Mouse (Mus musculus) liver, postnatal 0 days (tissue): ENCODE measurements around the gene Cdk19. TPM values are rescaled to one million over a fixed set of nuclear protein-coding genes. Genes with fewer than 3 reads are reported as not detected.

Source experiments
- ATAC-seq: fragments of 200-750 bp; cut with Nextera tagmentation; 2 replicates; pipeline ENCODE4 v1.8.0; 2017; ENCODE audit warnings: mild to moderate bottlenecking, moderate library complexity
- DNase-seq: peaks from one replicate; pipeline ENCODE4 v3.0.0-alpha.2; 2016
- H3K27ac ChIP-seq: fragments of 300-500 bp; sonication (generic); 2 replicates; pipeline ENCODE4 v1.5.1; 2014; ENCODE audit warnings: antibody characterized with exemption, moderate library complexity, mild to moderate bottlenecking, low read depth
- H3K27me3 ChIP-seq: fragments of 300-500 bp; sonication (generic); 2 replicates; pipeline ENCODE4 v1.6.1; 2014; ENCODE audit warnings: low read length, control low read depth, mixed read lengths; ENCODE audit not compliant: insufficient read depth
- H3K36me3 ChIP-seq: fragments of 300-500 bp; sonication (generic); replicated peaks from 2 replicates; pipeline ENCODE4 v1.6.1; 2014; ENCODE audit warnings: mild to moderate bottlenecking, control low read depth, low read length, moderate library complexity, mixed read lengths; ENCODE audit not compliant: insufficient read depth
- H3K4me1 ChIP-seq: fragments of 300-500 bp; sonication (generic); 2 replicates; pipeline ENCODE4 v1.6.1; 2014; ENCODE audit warnings: antibody characterized with exemption, mild to moderate bottlenecking, control low read depth; ENCODE audit not compliant: insufficient read depth
- H3K4me2 ChIP-seq: fragments of 300-500 bp; sonication (generic); 2 replicates; pipeline ENCODE4 v1.6.1; 2014; ENCODE audit warnings: low read depth, mild to moderate bottlenecking, low read length, moderate library complexity, mixed read lengths
- H3K4me3 ChIP-seq: fragments of 300-500 bp; sonication (generic); 2 replicates; pipeline ENCODE4 v1.5.1; 2014; ENCODE audit warnings: low read depth, low read length
- H3K9ac ChIP-seq: fragments of 300-500 bp; sonication (generic); replicated peaks from 2 replicates; pipeline ENCODE4 v1.6.1; 2014; ENCODE audit warnings: mild to moderate bottlenecking, moderate library complexity
- H3K9me3 ChIP-seq: fragments of 300-500 bp; sonication (generic); 2 replicates; pipeline ENCODE4 v1.6.1; 2016; ENCODE audit warnings: mild to moderate bottlenecking, control low read depth, low read length, mixed read lengths
- CTCF ChIP-seq: sonication (generic); IDR thresholded peaks from 2 replicates; pipeline ENCODE4 v1.5.1; 2016; ENCODE audit warnings: antibody characterized with exemption, low read depth
- EP300 ChIP-seq: IDR thresholded peaks from 2 replicates; pipeline ENCODE4 v1.6.1; 2016; ENCODE audit warnings: antibody characterized with exemption, low read depth, mild to moderate bottlenecking
- WGBS: fragments of 180-500 bp; shearing (Covaris S2); extraction: QIAGEN DNeasy Blood & Tissue Kit; methylation state at CpG from one replicate; pipeline ENCODE4 v1.1.7; 2014; ENCODE audit not compliant: insufficient replicate concordance; 5-methylcytosine and 5-hydroxymethylcytosine counted together
- polyA plus RNA-seq: library from polyadenylated mRNA; unstranded; fragments of >200 nt; fragmentation: Nextera tagmentation; extraction: Ambion mirVana; gene quantifications from 2 replicates; pipeline ENCODE4 v1.2.1, GENCODE M21; 2015

The Cdk19 gene
- polyA plus RNA-seq, 1 experiment from 2014 or later: 2.8 TPM

GRCm38 (mm10) chr10:40379682-40380081 is 40.3 kb downstream of the Cdk19 start:
- Histone ChIP-seq H3K36me3 (no peaks in the 10 kb centered on the region), H3K9ac (no peak overlapping the region), H3K4me3 (no peak overlapping the region), H3K9me3 (no peaks in the 10 kb centered on the region), H3K4me1 (no peaks in the 10 kb centered on the region), H3K4me2 (no peak overlapping the region), H3K27ac (no peak overlapping the region), H3K27me3 (no peaks in the 10 kb centered on the region)
- DNase-seq: no peak
- ATAC-seq: no peak
- TF ChIP-seq CTCF (no peak), EP300 (no peak)
- 58% methylated on average over 1 of the region's 1 CpGs for WGBS

- Histone ChIP-seq H3K27me3 (no peaks in the 10 kb centered on the region), H3K27ac (no peak overlapping the region), H3K36me3 (no peaks in the 10 kb centered on the region), H3K4me2 (no peak overlapping the region), H3K4me3 (no peak overlapping the region), H3K9ac (no peak overlapping the region), H3K4me1 (no peaks in the 10 kb centered on the region), H3K9me3 (no peaks in the 10 kb centered on the region)
- 82% methylated on average over 3 of the region's 3 CpGs for WGBS
- TF ChIP-seq EP300 (no peak), CTCF (no peak)
- ATAC-seq (no peak), DNase-seq (no peak)
Observed at GRCm38 (mm10) chr10:40385397-40385796, 46.0 kb downstream of the Cdk19 start.

- 78% methylated on average over 4 of the region's 4 CpGs for WGBS
- Histone ChIP-seq H3K4me2 (no peak overlapping the region), H3K27ac (no peak overlapping the region), H3K9ac (no peak overlapping the region), H3K4me3 (no peak overlapping the region), H3K9me3 (no peaks in the 10 kb centered on the region), H3K27me3 (no peaks in the 10 kb centered on the region), H3K36me3 (no peaks in the 10 kb centered on the region), H3K4me1 (no peaks in the 10 kb centered on the region)
- TF ChIP-seq CTCF (no peak), EP300 (no peak)
- DNase-seq (no peak), ATAC-seq (no peak)
Observed at GRCm38 (mm10) chr10:40386126-40386525, 46.8 kb downstream of the Cdk19 start.

- H3K9me3 ChIP-seq: no peaks in the 10 kb centered on the region
- no peaks in the 10 kb centered on the region for H3K4me1 ChIP-seq
- H3K27me3 ChIP-seq: no peaks in the 10 kb centered on the region
- no peak for DNase-seq
- no peak overlapping the region for H3K27ac ChIP-seq
- WGBS: 68% methylated on average over 2 of the region's 2 CpGs
- TF ChIP-seq CTCF (0 out of 2 replicates have a peak, but pooled peaks have one; percentile 8), EP300 (no peak)
- H3K36me3 ChIP-seq: peaks cover 5% of the 10 kb centered on the region; the same call in 1 of the 2 replicates
- no peak overlapping the region for H3K4me3 ChIP-seq
- no peak for ATAC-seq
- H3K9ac ChIP-seq: no peak overlapping the region
- H3K4me2 ChIP-seq: no peak overlapping the region
Observed at GRCm38 (mm10) chr10:40393447-40394143, 54.2 kb downstream of the Cdk19 start.

- WGBS: 55% methylated on average over 3 of the region's 3 CpGs
- peaks cover 8% of the 10 kb centered on the region; the same call in 1 of the 2 replicates for H3K36me3 ChIP-seq
- H3K4me3 ChIP-seq: no peak overlapping the region
- no peaks in the 10 kb centered on the region for H3K27me3 ChIP-seq
- no peaks in the 10 kb centered on the region for H3K9me3 ChIP-seq
- DNase-seq: no peak
- ATAC-seq: no peak
- TF ChIP-seq EP300: no peak
- TF ChIP-seq CTCF: no peak
- no peak overlapping the region for H3K27ac ChIP-seq
- no peak overlapping the region for H3K4me2 ChIP-seq
- no peak overlapping the region for H3K9ac ChIP-seq
- no peaks in the 10 kb centered on the region for H3K4me1 ChIP-seq
Observed at GRCm38 (mm10) chr10:40398842-40399241, 59.5 kb downstream of the Cdk19 start.

- ATAC-seq: no peak
- Histone ChIP-seq H3K27me3 (no peaks in the 10 kb centered on the region), H3K4me3 (no peak overlapping the region), H3K4me1 (no peaks in the 10 kb centered on the region), H3K4me2 (no peak overlapping the region), H3K9ac (no peak overlapping the region), H3K27ac (no peak overlapping the region), H3K9me3 (no peaks in the 10 kb centered on the region), H3K36me3 (peaks cover 8% of the 10 kb centered on the region; the same call in 1 of the 2 replicates)
- 53% methylated on average over 2 of the region's 2 CpGs for WGBS
- DNase-seq: no peak
- TF ChIP-seq CTCF: no peak
- peak; percentile 47; the same call in 1 of the 2 replicates for TF ChIP-seq EP300
Observed at GRCm38 (mm10) chr10:40399328-40399727, 60.0 kb downstream of the Cdk19 start.
